Mouse (Mus musculus) left cerebral cortex, adult 2 months (tissue): ENCODE data around the gene Efnb3. TPM values are rescaled to one million over a fixed set of nuclear protein-coding genes. Genes with fewer than 3 reads are reported as not detected.
A peak's percentile ranks its signal among the peaks of the same experiment; 100 is the strongest.

Source experiments
- DNase-seq, 2 experiments: peaks; one replicate each; pipeline ENCODE4 v3.0.0; 2021 to 2022; ENCODE audit warnings: low spot score in 2 of 2, mixed read lengths in 1 of 2; ENCODE audit errors: extremely low spot score in 1 of 2
- H3K27ac ChIP-seq: fragments of 200-600 bp; 2 replicates; pipeline ENCODE4 v1.8.1; 2022
- H3K4me3 ChIP-seq: fragments of 200-600 bp; 2 replicates; pipeline ENCODE4 v1.8.1; 2022
- CTCF ChIP-seq: fragments of 200-600 bp; IDR thresholded peaks from 2 replicates; pipeline ENCODE4 v1.8.1; 2022; ENCODE audit warnings: antibody characterized with exemption, mild to moderate bottlenecking, moderate library complexity
- intact Hi-C: fragments of 180-260 bp; cut with DNase I; formaldehyde crosslinking; loops from one replicate; pipeline ENCODE4 v1.15.1; 2025
- long read RNA-seq, 2 experiments: library from polyadenylated mRNA; stranded (forward); transcript quantifications; one replicate each; pipeline ENCODE4 v2.0.0; 2021; ENCODE audit warnings: borderline mapping rate in 2 of 2
- total RNA-seq, 2 experiments: library from RNA; stranded (reverse); gene quantifications; 2 replicates each; pipeline ENCODE4 v1.2.3; 2021

Efnb3 gene
- total RNA-seq, result 10 to 100 TPM; 46.6 to 63.0 TPM
- long read RNA-seq, experiment 1, transcript Efnb3-201 (5 exons, 3,183 nt), result major isoform, 21 of 39 reads
- long read RNA-seq, experiment 1, partial matches to known transcripts, result 12 of 39 reads
- long read RNA-seq, experiment 1, other reads (novel, unspliced or antisense), result 6 of 39 reads
- long read RNA-seq, experiment 2, transcript Efnb3-201 (5 exons, 3,183 nt), result major isoform, 23 of 38 reads
- long read RNA-seq, experiment 2, partial matches to known transcripts, result 9 of 38 reads
- long read RNA-seq, experiment 2, other reads (novel, unspliced or antisense), result 6 of 38 reads

DNA sequence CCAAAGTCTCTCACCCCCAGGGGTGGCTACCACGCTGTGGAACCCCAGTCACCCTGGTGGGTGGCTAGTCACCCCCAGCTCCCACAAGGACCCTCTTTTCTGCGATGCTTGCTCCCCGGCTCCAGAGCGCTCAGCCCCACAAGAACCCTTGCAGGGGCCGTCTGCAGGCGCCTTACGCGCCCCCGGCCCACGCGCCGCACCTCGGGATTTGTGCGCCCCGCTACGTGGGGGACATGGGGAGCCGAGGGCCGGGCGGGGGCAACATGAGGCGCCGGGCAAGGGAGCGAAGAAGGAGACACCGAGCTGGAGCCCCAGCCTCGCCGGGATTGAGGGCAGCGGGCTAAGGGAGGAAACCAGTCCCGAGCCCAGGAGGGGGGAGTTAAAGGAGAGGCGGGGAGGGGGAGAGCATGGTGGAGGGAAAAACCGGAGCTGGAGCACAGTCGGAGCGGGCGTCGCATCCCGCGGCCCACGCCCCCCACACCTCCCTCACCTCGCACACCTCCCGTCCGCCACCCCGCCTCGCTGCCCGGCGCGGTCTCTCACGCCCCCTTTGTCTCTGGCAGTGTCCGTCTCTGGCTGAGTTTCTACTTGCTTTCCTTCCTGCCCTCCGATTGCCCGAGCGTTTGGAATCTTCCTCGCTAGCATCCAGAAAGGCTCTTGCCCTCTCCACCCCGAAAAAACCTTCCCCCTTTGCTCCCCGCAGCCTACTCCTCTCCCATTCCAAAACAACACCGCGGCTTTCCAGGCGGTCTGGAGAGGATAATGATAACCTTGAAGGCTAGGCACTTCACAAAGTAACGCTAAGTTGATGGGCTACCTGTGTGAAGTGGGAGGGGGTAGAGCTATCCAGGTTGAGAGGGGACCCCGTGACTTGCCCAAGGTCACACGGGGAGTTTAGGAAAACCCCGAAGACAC, at the start of gene Efnb3:
Efnb3 (minus strand) TSS at position 355 of the 915 bp plus-strand sequence.
- peak within 1 kb of the TSS; percentile 87 for H3K27ac ChIP-seq
- no peak for TF ChIP-seq CTCF
- peak; percentile 37 to 63 for DNase-seq
- intact Hi-C loops, result no loop called here
- peak within 1 kb of the TSS; percentile 58 for H3K4me3 ChIP-seq

- no peak overlapping the region for H3K4me3 ChIP-seq
- H3K27ac ChIP-seq, result no peak overlapping the region
- TF ChIP-seq CTCF, result no peak
- no peak for DNase-seq
- intact Hi-C loops, result no loop called here
Measured at GRCm38 (mm10) chr11:69609416-69609815, 49.4 kb upstream of the Efnb3 start.

- no peak for DNase-seq
- no peak for TF ChIP-seq CTCF
- H3K4me3 ChIP-seq, result no peak overlapping the region
- intact Hi-C loops, result no loop called here
- no peak overlapping the region for H3K27ac ChIP-seq
Measured at GRCm38 (mm10) chr11:69608525-69608924, 48.5 kb upstream of the Efnb3 start.

DNA sequence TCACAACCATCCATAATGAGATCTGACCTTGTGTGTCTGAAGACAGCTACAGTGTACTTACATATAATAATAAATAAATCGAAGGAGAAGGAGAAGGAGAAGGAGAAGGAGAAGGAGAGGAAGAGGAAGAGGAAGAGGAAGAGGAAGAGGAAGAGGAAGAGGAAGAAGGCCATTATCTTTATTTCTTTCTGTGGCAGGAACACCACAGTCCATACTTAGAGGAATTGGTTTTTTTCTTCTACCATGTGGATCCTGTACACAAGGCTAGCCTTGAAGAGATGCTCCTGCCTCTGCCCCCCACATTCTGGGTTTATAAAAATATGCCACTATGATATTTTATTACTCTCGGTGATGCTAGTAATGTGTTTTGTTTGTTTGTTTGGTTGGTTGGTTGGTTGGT, 46.8 kb upstream of the Efnb3 start:
- intact Hi-C loops, result no loop called here

DNA sequence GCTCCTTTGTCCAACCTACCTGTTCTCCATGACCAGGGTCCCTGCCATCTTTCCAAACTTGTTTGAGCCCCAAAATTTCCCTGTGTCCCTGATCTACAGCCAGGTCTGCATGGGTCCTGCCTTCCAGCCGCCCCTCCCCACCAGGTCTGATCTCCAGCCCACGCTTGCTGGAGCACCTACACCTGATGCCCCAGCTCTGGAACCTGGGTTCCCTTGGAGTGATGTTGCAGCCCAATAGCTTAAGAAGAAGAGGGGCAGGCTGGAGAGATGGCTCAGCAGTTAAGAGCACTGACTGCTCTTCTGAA, 46.4 kb upstream of the Efnb3 start:
- peak overlapping the region; percentile 67; the same call in 1 of the 2 replicates for H3K4me3 ChIP-seq
- no peak overlapping the region for H3K27ac ChIP-seq
- intact Hi-C loops, result no loop called here

More for the DNA sequence above, 46.8 kb upstream of the Efnb3 start:
- TF ChIP-seq CTCF, result no peak
- Histone ChIP-seq H3K27ac (no peak overlapping the region), H3K4me3 (no peak overlapping the region)
- no peak for DNase-seq

DNA sequence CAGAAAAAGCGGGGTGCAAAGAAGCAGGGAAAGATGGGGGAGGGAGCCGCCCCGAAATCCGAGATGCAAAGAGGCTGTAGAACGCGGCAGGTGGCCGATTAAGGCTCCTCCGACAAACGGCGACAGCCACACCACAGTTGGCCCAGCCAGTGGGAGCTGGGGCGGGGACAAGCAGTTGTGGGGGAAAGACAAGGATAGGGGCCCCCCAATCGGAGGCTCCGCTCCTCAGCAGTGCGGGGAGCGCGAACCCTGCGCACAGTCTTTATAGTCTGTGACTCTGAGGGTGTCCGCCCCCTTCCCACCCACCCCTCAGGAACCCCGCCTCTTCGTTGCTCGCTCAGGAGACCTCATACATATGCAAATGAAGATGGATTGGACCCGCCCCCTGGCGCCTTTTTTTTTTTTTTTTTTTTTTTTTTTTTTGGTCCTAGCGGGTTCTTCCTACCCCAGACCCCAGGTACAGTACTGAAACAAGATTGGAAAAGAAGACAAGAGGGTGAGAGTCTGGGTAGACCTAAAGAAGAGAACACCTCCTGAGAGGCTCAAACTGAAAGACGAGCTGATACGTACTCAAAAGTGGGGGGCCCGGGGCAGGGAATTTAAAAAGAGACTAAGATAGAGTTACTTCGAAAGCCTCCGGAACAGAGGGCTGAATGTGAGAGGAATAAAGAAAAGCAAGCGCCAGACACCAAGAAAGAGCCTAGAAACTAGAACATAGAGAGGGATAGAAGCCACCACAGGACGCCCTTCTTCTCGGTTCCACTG, 45.9 kb upstream of the Efnb3 start, which contains the start of gene Atp1b2:
Atp1b2 (minus strand) TSS at position 217 of the 765 bp plus-strand sequence.
- peak; percentile 79 to 82 for DNase-seq
- intact Hi-C loops, result loop anchor here (1.0 kb wide), 1 partner anchor 25 kb away; no protein-coding TSS in a partner anchor
- peak within 1 kb of the TSS; percentile 67 for H3K4me3 ChIP-seq
- TF ChIP-seq CTCF, result no peak
- peak within 1 kb of the TSS; percentile 95 for H3K27ac ChIP-seq

More for the DNA sequence above, 46.4 kb upstream of the Efnb3 start:
- DNase-seq, result no peak
- no peak for TF ChIP-seq CTCF

DNA sequence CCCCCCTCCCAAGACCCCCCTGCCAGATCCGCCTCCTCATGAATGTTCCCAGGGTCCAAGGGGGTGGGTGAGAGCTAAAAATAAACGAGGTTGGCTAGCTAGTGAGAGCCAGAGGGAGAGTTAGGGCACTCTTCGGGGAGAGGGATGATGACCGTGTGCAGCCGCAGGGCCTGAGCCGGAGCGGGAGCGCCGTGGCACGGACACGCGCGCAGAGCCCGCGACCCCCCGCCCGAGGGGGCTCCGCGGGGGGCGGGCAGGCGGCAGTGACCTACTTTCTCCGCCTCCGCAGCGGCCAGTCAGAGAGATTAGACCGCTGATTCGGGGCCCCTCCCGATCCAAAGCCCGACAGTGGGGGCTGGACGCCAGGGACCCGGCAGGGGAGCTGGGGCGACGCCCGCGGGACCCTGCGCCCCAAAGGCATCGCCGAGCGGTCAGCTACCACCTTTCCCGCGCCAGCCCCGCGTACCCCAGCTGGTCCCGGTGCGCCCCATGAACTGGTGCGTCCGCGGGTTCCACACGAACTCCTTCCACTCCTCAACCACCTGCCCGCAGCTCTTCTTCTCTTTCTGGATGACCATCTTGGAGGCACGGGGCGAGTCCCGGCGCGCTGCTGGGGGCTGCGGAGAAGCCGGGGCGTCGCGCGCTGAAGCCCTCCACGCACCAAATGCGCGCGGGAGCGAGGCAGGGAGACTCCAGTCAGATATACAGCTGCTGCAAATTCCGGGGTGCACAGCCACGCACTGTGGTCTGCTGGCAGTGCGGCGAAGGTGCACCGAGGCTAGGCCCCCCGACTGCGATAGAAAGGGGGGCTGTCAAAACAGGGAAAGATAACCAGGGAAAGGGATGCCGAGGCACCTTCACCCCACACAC, 45.0 kb upstream of the Efnb3 start:
- Histone ChIP-seq H3K4me3 (peak overlapping the region; percentile 67), H3K27ac (peak overlapping the region; percentile 95)
- intact Hi-C loops, result loop anchor here (1.0 kb wide), 1 partner anchor 24 kb away; no protein-coding TSS in a partner anchor
- TF ChIP-seq CTCF, result no peak
- DNase-seq, result peak; percentile 40 to 42

- intact Hi-C loops, result no loop called here
- peak overlapping the region; percentile 67 for H3K4me3 ChIP-seq
- H3K27ac ChIP-seq, result peak overlapping the region; percentile 95
- TF ChIP-seq CTCF, result no peak
- no peak for DNase-seq
Measured at GRCm38 (mm10) chr11:69604347-69604746, 44.3 kb upstream of the Efnb3 start.

DNA sequence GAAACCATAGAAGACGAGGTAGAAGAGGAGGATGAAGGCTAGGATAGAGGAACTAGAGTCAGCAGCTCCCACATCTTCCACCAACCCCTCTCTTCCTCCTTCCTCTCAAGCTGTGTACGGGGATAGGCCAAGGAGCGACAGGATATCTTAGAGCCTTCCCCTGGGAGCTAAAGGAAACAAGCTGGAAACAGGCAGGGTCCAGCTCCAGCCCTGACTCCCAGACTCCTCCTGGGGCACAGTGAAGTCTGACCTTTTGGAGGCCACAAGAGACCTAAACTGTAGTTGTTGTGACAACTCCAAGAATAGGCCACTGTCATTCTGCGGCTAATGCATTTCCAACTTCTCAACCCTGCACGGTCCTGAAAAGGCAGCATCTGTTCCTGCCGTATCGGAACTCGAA, 43.5 kb upstream of the Efnb3 start:
- intact Hi-C loops, result no loop called here
- DNase-seq, result no peak
- H3K4me3 ChIP-seq, result peak overlapping the region; percentile 67
- TF ChIP-seq CTCF, result no peak
- peak overlapping the region; percentile 95; the same call in 1 of the 2 replicates for H3K27ac ChIP-seq

DNA sequence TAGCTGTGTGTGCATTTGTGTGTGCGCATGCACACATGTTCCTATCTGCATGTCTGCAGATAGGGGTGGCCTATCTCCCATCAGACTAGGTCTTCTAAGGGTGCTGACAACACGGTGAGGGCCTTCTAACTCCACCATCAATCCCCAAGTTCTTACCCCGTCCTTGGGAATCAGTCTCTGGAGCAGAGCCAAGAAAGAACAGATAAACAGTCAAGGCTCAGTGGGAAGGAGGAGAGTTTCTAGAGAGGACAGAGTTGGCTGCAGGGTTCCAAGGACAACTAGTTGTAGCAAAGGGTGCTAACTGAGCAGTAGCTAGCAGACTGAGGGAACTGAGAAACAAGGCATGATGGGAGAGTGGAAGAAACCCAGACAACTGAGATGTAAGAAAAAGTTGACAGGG, 41.8 kb upstream of the Efnb3 start:
- no peak for DNase-seq
- TF ChIP-seq CTCF, result no peak
- Histone ChIP-seq H3K4me3 (no peak overlapping the region), H3K27ac (no peak overlapping the region)
- intact Hi-C loops, result no loop called here

DNA sequence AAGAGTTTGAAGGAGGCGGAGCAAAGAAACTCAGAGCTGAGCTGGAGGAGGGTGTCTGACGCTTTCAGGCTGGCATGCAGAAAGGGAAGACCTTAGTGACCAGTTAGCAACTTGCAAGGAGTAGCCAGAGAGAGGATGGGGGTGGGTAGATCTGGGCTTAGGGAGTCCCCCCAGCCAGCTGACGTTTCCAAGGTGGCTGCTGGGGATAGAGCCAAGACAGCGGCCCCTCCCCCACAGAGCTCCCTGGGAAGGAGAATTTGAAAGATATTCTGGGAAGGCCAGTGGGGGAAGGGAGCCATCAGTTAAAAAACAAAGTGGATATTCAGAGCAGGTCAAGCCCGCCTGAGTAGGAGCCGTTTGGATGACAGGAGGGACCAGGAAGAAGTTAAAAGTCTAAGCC, 40.1 kb upstream of the Efnb3 start:
- Histone ChIP-seq H3K4me3 (no peak overlapping the region), H3K27ac (peak overlapping the region; percentile 66)
- peak; percentile 56 to 77 for DNase-seq
- no peak for TF ChIP-seq CTCF
- intact Hi-C loops, result no loop called here
